Mouse (Mus musculus) olfactory bulb, adult 2 months (tissue): Measurements from ENCODE around the gene Nup93. TPM values are rescaled to one million over a fixed set of nuclear protein-coding genes. Genes with fewer than 3 reads are reported as not detected.
"Not testable (repeated sequence)": the region's sequence is repeated elsewhere in the genome, so short reads cannot be mapped to it uniquely, and the experiment has no call there.

ENCODE experiments used
- H3K27ac ChIP-seq: fragments of 200-500 bp; 2 replicates; pipeline ENCODE4 v1.5.1; 2012; ENCODE audit warnings: low read depth, low read length; ENCODE audit not compliant: insufficient read depth
- H3K4me1 ChIP-seq: fragments of 200-500 bp; 2 replicates; pipeline ENCODE4 v1.6.1; 2012; ENCODE audit warnings: low read length; ENCODE audit not compliant: control insufficient read depth, insufficient read depth
- H3K4me3 ChIP-seq: fragments of 200-500 bp; 2 replicates; pipeline ENCODE4 v1.5.1; 2012; ENCODE audit warnings: mild to moderate bottlenecking, low read depth, low read length, moderate library complexity; ENCODE audit not compliant: insufficient read depth
- CTCF ChIP-seq: fragments of 200-500 bp; IDR thresholded peaks from 2 replicates; pipeline ENCODE4 v1.5.1; 2012; ENCODE audit warnings: low read depth, mild to moderate bottlenecking, low read length, moderate library complexity; ENCODE audit not compliant: insufficient read depth
- POLR2A ChIP-seq: fragments of 200-500 bp; IDR thresholded peaks from 2 replicates; pipeline ENCODE4 v1.6.1; 2012; ENCODE audit warnings: mild to moderate bottlenecking, low read depth, low read length, moderate library complexity; ENCODE audit not compliant: insufficient read depth
- WGBS: fragments of 180-500 bp; shearing (Covaris S2); methylation state at CpG from one replicate; pipeline ENCODE4 v1.1.7; 2018; 5-methylcytosine and 5-hydroxymethylcytosine counted together
- polyA plus RNA-seq: library from polyadenylated mRNA; stranded (reverse); fragments of >200 nt; gene quantifications from 2 replicates; pipeline ENCODE4 v1.2.4, GENCODE M21; 2012; ENCODE audit warnings: low replicate concordance; ENCODE audit not compliant: missing spikeins, insufficient read depth, insufficient read length

Nup93 gene
- polyA plus RNA-seq: not detected in 2 replicates

GRCm38 (mm10) chr8:94214252-94215173 lies at the start of gene Nup93:
Gene Nup93 (plus strand): TSS chr8:94214564.
- under 1% methylated on average over 68 of the region's 68 CpGs for WGBS
- TF ChIP-seq POLR2A (peak; percentile 43; the same call in 1 of the 2 replicates), CTCF (no peak)
- peaks cover 10% of the 10 kb centered on the region for H3K4me1 ChIP-seq
- H3K27ac ChIP-seq: peak within 1 kb of the TSS; percentile 68
- peak within 1 kb of the TSS; percentile 70 for H3K4me3 ChIP-seq

GRCm38 (mm10) chr8:94165772-94166171 lies 48.6 kb upstream of the Nup93 start:
- H3K4me1 ChIP-seq, H3K4me3 ChIP-seq, H3K27ac ChIP-seq: not testable (repeated sequence)
- 51% methylated on average over 8 of the region's 8 CpGs for WGBS

- peaks cover 16% of the 10 kb centered on the region for H3K4me1 ChIP-seq
- TF ChIP-seq CTCF (peak; percentile 44), POLR2A (no peak)
- H3K27ac ChIP-seq: no peak overlapping the region
- under 1% methylated on average over 6 of the region's 6 CpGs for WGBS
- H3K4me3 ChIP-seq: no peak overlapping the region
Observed at GRCm38 (mm10) chr8:94167244-94167643, 47.1 kb upstream of the Nup93 start.

- Histone ChIP-seq H3K4me1 (peaks cover 23% of the 10 kb centered on the region), H3K4me3 (no peak overlapping the region), H3K27ac (no peak overlapping the region)
- WGBS: 93% methylated on average over 5 of the region's 5 CpGs
- no peak for TF ChIP-seq CTCF
- TF ChIP-seq POLR2A: no peak
Observed at GRCm38 (mm10) chr8:94169547-94169946, 44.8 kb upstream of the Nup93 start.

GRCm38 (mm10) chr8:94171321-94171755 lies 43.0 kb upstream of the Nup93 start:
- Histone ChIP-seq H3K27ac (peak overlapping the region; percentile 8; the same call in 1 of the 2 replicates), H3K4me1 (peaks cover 19% of the 10 kb centered on the region), H3K4me3 (no peak overlapping the region)
- no peak for TF ChIP-seq POLR2A
- no peak for TF ChIP-seq CTCF
- 37% methylated on average over 10 of the region's 10 CpGs for WGBS

- H3K4me1 ChIP-seq: peaks cover 21% of the 10 kb centered on the region
- peak within 1 kb of the TSS; percentile 77 for H3K27ac ChIP-seq
- peak within 1 kb of the TSS; percentile 53 for H3K4me3 ChIP-seq
- TF ChIP-seq CTCF (no peak), POLR2A (peak; percentile 33; the same call in 1 of the 2 replicates)
- 1% methylated on average over 56 of the region's 56 CpGs for WGBS
Observed at GRCm38 (mm10) chr8:94172075-94172808, 42.1 kb upstream of the Nup93 start, which contains the start of gene Mt2. Gene Mt2 (plus strand): TSS chr8:94172664.

- peak overlapping the region; percentile 53 for H3K4me3 ChIP-seq
- H3K27ac ChIP-seq: peak overlapping the region; percentile 77
- no peak for TF ChIP-seq POLR2A
- no peak for TF ChIP-seq CTCF
- WGBS: 6% methylated on average over 39 of the region's 39 CpGs
- peaks cover 21% of the 10 kb centered on the region for H3K4me1 ChIP-seq
Observed at GRCm38 (mm10) chr8:94172809-94173732, 41.3 kb upstream of the Nup93 start.

- TF ChIP-seq POLR2A: no peak
- TF ChIP-seq CTCF: no peak
- Histone ChIP-seq H3K4me1 (peaks cover 23% of the 10 kb centered on the region), H3K27ac (0 out of 2 replicates have a peak overlapping the region, but pooled peaks have one; percentile 9), H3K4me3 (no peak overlapping the region)
- WGBS: 75% methylated on average over 11 of the region's 11 CpGs
Observed at GRCm38 (mm10) chr8:94173848-94174403, 40.4 kb upstream of the Nup93 start.
